Mouse (Mus musculus) embryonic facial prominence, embryonic 13.5 days (tissue): ENCODE measurements around the gene Gpbar1. TPM values are rescaled to one million over a fixed set of nuclear protein-coding genes. Genes with fewer than 3 reads are reported as not detected.

ENCODE experiments used
- ATAC-seq: fragments of 200-750 bp; cut with Nextera tagmentation; 2 replicates; pipeline ENCODE4 v1.8.0; 2017; ENCODE audit warnings: low read depth; ENCODE audit not compliant: insufficient number of reproducible peaks, insufficient read depth, low FRiP score, low TSS enrichment
- H3K27ac ChIP-seq: fragments of 300-500 bp; sonication (generic); 2 replicates; pipeline ENCODE4 v1.5.1; 2015; ENCODE audit warnings: moderate library complexity, mild to moderate bottlenecking, inconsistent platforms
- H3K27me3 ChIP-seq: fragments of 300-500 bp; sonication (generic); 2 replicates; pipeline ENCODE4 v1.6.1; 2015; ENCODE audit warnings: mild to moderate bottlenecking, inconsistent platforms
- H3K36me3 ChIP-seq: fragments of 300-500 bp; sonication (generic); 2 replicates; pipeline ENCODE4 v1.6.1; 2015; ENCODE audit warnings: mild to moderate bottlenecking, inconsistent platforms
- H3K4me1 ChIP-seq: fragments of 300-500 bp; sonication (generic); 2 replicates; pipeline ENCODE4 v1.6.1; 2015; ENCODE audit warnings: inconsistent platforms
- H3K4me2 ChIP-seq: fragments of 300-500 bp; sonication (generic); 2 replicates; pipeline ENCODE4 v1.6.1; 2015; ENCODE audit warnings: moderate library complexity, mild to moderate bottlenecking, inconsistent platforms
- H3K4me3 ChIP-seq: fragments of 300-500 bp; sonication (generic); 2 replicates; pipeline ENCODE4 v1.5.1; 2015; ENCODE audit warnings: mild to moderate bottlenecking, inconsistent platforms
- H3K9ac ChIP-seq: fragments of 300-500 bp; sonication (generic); 2 replicates; pipeline ENCODE4 v1.6.1; 2015; ENCODE audit warnings: mild to moderate bottlenecking, inconsistent platforms
- H3K9me3 ChIP-seq: fragments of 300-500 bp; sonication (generic); 2 replicates; pipeline ENCODE4 v1.6.1; 2016; ENCODE audit warnings: inconsistent platforms
- WGBS: fragments of 180-500 bp; shearing (Covaris S2); methylation state at CpG from one replicate; pipeline ENCODE4 v1.1.7; 2015; ENCODE audit warnings: mixed read lengths; 5-methylcytosine and 5-hydroxymethylcytosine counted together
- polyA plus RNA-seq: library from polyadenylated mRNA; unstranded; fragments of >200 nt; fragmentation: Nextera tagmentation; extraction: Ambion mirVana; gene quantifications from 2 replicates; pipeline ENCODE4 v1.2.1, GENCODE M21; 2015

Gene Gpbar1
- polyA plus RNA-seq, 1 experiment from 2014 or later, result 0.20 TPM

- 85% methylated on average over 9 of the region's 9 CpGs for WGBS
- Histone ChIP-seq H3K27ac (no peak overlapping the region), H3K4me3 (no peak overlapping the region), H3K4me2 (no peak overlapping the region), H3K36me3 (peaks cover 66% of the 10 kb centered on the region), H3K4me1 (peaks cover 15% of the 10 kb centered on the region), H3K9me3 (no peaks in the 10 kb centered on the region), H3K9ac (no peak overlapping the region), H3K27me3 (no peaks in the 10 kb centered on the region)
- ATAC-seq, result no peak
Measured at GRCm38 (mm10) chr1:74289248-74289647, 10.9 kb downstream of the Gpbar1 start.

- H3K27ac ChIP-seq, result no peak overlapping the region
- H3K4me3 ChIP-seq, result no peak overlapping the region
- no peak for ATAC-seq
- no peak overlapping the region for H3K4me2 ChIP-seq
- no peaks in the 10 kb centered on the region for H3K9me3 ChIP-seq
- no peaks in the 10 kb centered on the region for H3K27me3 ChIP-seq
- H3K4me1 ChIP-seq, result peaks cover 16% of the 10 kb centered on the region
- WGBS, result 81% methylated on average over 2 of the region's 2 CpGs
- H3K9ac ChIP-seq, result no peak overlapping the region
- peaks cover 68% of the 10 kb centered on the region for H3K36me3 ChIP-seq
Measured at GRCm38 (mm10) chr1:74289740-74290139, 11.4 kb downstream of the Gpbar1 start.

GRCm38 (mm10) chr1:74290141-74290540 lies 11.8 kb downstream of the Gpbar1 start:
- Histone ChIP-seq H3K27me3 (no peaks in the 10 kb centered on the region), H3K9me3 (no peaks in the 10 kb centered on the region), H3K4me2 (no peak overlapping the region), H3K36me3 (peaks cover 68% of the 10 kb centered on the region), H3K9ac (no peak overlapping the region), H3K4me1 (peaks cover 20% of the 10 kb centered on the region), H3K27ac (no peak overlapping the region), H3K4me3 (no peak overlapping the region)
- no peak for ATAC-seq
- 87% methylated on average over 5 of the region's 5 CpGs for WGBS

- Histone ChIP-seq H3K27ac (no peak overlapping the region), H3K4me1 (peaks cover 30% of the 10 kb centered on the region), H3K36me3 (peaks cover 66% of the 10 kb centered on the region), H3K27me3 (no peaks in the 10 kb centered on the region), H3K9me3 (no peaks in the 10 kb centered on the region), H3K4me2 (no peak overlapping the region), H3K4me3 (no peak overlapping the region), H3K9ac (no peak overlapping the region)
- no peak for ATAC-seq
- WGBS, result 84% methylated on average over 11 of the region's 11 CpGs
Measured at GRCm38 (mm10) chr1:74292331-74293020, 14.1 kb downstream of the Gpbar1 start.

DNA sequence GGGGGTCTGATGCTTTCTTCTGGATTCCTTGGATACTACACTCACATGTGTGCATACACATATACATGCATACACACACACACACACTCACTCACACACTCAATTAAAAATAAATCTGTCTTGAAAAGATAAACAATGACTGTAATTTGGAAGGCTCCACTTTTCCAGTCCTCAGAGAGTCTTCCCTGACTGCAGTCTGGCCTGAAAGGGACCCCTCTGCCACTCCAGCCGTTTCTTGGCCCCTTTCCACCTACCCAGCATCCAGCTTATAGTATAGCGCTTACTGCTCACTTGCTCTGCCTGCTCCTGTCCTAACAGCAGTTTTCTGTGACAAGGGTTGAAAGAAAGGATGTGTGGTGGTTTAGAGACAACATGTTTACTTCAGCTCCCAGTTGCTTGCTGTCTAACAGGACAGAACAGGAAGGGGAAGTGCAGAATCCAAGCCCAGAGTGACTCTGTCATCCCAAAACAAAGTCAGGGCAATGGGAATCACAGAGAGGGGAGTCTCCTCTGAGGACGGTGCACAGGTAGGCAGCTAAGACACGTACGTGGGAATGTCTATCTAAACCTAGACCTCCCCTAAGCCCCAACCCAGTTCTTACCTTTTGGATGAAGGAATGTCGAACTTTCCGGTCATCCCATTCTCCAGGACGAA lies 15.1 kb downstream of the Gpbar1 start:
- Histone ChIP-seq H3K4me2 (no peak overlapping the region), H3K36me3 (peaks cover 58% of the 10 kb centered on the region), H3K27me3 (no peaks in the 10 kb centered on the region), H3K9ac (no peak overlapping the region), H3K27ac (no peak overlapping the region), H3K4me3 (no peak overlapping the region), H3K4me1 (peaks cover 29% of the 10 kb centered on the region), H3K9me3 (no peaks in the 10 kb centered on the region)
- no peak for ATAC-seq
- 86% methylated on average over 8 of the region's 8 CpGs for WGBS

DNA sequence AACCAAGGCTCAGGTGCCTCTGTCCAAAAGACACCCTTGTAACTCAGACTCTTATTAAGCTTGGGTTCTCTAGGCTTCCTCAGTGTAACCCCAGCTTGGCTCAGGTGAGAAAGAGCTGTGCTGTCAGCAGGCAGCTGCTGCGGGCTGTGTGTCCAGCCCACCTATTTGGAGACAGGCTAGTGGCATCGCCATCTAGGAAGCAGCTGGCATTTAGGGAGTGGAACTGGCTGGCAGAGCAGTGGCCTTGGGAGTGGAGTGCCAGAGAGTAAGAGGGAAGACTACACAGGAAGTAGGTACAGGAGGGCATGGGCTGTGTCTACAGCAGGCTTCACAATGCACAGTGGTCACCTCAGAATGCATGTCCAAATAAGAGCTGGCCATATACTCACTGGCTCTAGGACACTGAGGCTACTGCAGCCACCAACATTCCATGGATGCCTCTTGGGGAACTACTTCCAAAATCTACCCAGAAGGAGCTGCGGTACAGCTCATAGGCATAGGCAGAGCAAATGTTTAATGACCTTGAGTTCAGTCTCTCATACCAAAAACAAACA lies 15.8 kb downstream of the Gpbar1 start:
- ATAC-seq, result no peak
- Histone ChIP-seq H3K9me3 (no peaks in the 10 kb centered on the region), H3K4me1 (peaks cover 35% of the 10 kb centered on the region), H3K27ac (no peak overlapping the region), H3K4me2 (no peak overlapping the region), H3K4me3 (no peak overlapping the region), H3K9ac (no peak overlapping the region), H3K27me3 (no peaks in the 10 kb centered on the region), H3K36me3 (peaks cover 51% of the 10 kb centered on the region)
- WGBS, result 95% methylated on average over 3 of the region's 3 CpGs

- WGBS, result 93% methylated on average over 6 of the region's 6 CpGs
- no peaks in the 10 kb centered on the region for H3K27me3 ChIP-seq
- H3K27ac ChIP-seq, result peak overlapping the region; percentile 95
- peaks cover 43% of the 10 kb centered on the region for H3K36me3 ChIP-seq
- H3K4me3 ChIP-seq, result no peak overlapping the region
- no peaks in the 10 kb centered on the region for H3K9me3 ChIP-seq
- H3K9ac ChIP-seq, result peak overlapping the region; percentile 65; the same call in 1 of the 2 replicates
- H3K4me2 ChIP-seq, result peak overlapping the region; percentile 50
- ATAC-seq, result no peak
- peaks cover 41% of the 10 kb centered on the region for H3K4me1 ChIP-seq
Measured at GRCm38 (mm10) chr1:74294733-74295455, 16.5 kb downstream of the Gpbar1 start.

DNA sequence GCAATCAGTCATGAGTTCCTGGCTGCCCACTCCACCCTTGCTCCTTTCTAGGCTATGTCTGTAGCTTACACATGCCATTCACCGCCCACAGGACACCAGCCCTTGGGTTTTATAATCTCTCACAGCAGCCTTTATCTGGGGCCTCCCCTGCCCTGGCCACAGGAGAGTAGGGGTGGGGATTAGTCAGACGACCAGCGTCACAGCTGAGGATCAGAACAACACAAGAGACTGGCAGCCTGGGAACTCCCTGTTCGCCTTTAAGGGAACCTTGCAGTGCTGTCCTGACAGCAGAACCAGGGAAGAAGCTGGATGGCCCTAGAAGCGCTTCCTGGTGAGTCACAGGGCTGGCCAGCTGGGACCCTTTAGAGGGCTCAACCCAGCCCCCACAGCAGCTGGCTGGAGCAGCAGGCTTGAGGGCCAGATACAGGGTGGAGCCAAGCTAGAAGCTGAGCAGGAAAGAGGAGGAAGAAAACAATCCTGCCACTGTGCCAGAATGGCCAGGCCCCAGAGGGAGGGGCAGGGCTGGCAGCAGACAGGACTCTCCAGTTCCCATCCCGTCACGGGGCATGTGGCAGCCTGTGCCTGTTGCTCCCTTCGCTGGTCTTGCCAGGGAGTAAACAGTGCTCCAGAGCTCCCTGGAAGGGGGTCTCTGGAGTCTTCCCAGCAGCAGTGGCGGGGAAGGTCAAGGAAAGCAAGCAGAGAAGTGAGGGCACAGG lies 17.3 kb downstream of the Gpbar1 start:
- peak overlapping the region; percentile 50 for H3K4me2 ChIP-seq
- 10% methylated on average over 9 of the region's 9 CpGs for WGBS
- H3K4me3 ChIP-seq, result 0 out of 2 replicates have a peak overlapping the region, but pooled peaks have one; percentile 9
- H3K27me3 ChIP-seq, result no peaks in the 10 kb centered on the region
- peak overlapping the region; percentile 65 for H3K9ac ChIP-seq
- H3K9me3 ChIP-seq, result no peaks in the 10 kb centered on the region
- peaks cover 41% of the 10 kb centered on the region for H3K4me1 ChIP-seq
- ATAC-seq, result peak; percentile 84
- peaks cover 36% of the 10 kb centered on the region for H3K36me3 ChIP-seq
- peak overlapping the region; percentile 95 for H3K27ac ChIP-seq

DNA sequence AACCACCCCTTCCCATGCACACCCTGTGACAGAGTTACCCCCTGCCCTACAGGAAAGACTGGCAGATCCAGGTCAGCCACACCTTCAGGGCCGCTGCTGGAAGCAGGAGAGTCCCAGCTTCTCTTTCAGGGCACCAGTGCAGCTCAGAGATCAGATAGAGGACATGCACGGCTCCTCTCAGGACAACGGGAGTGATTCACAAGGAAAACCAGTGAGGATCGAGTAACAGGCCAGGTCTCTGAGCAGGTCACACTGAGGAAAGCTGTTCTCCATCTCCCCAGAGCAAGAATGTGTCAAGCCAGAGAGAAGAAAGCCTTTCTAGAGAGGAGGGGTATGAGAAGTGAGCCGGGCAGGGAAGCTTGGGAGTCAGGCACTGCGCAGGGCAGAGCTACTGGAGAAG lies 18.1 kb downstream of the Gpbar1 start:
- ATAC-seq, result no peak
- Histone ChIP-seq H3K4me3 (no peak overlapping the region), H3K9ac (peak overlapping the region; percentile 65; the same call in 1 of the 2 replicates), H3K36me3 (peaks cover 27% of the 10 kb centered on the region), H3K9me3 (no peaks in the 10 kb centered on the region), H3K27ac (peak overlapping the region; percentile 95), H3K27me3 (no peaks in the 10 kb centered on the region), H3K4me2 (peak overlapping the region; percentile 50; the same call in 1 of the 2 replicates), H3K4me1 (peaks cover 41% of the 10 kb centered on the region)
- 25% methylated on average over 6 of the region's 6 CpGs for WGBS

- Histone ChIP-seq H3K4me1 (peaks cover 46% of the 10 kb centered on the region), H3K27ac (peak overlapping the region; percentile 95), H3K4me2 (0 out of 2 replicates have a peak overlapping the region, but pooled peaks have one; percentile 50), H3K9me3 (no peaks in the 10 kb centered on the region), H3K4me3 (no peak overlapping the region), H3K27me3 (no peaks in the 10 kb centered on the region), H3K36me3 (peaks cover 21% of the 10 kb centered on the region), H3K9ac (peak overlapping the region; percentile 22; the same call in 1 of the 2 replicates)
- no peak for ATAC-seq
- WGBS, result 62% methylated on average over 3 of the region's 3 CpGs
Measured at GRCm38 (mm10) chr1:74297269-74297668, 18.9 kb downstream of the Gpbar1 start.
